Mouse (Mus musculus) frontal cortex, postnatal 25 days (tissue): ENCODE measurements around the gene Il10.
"Not testable (repeated sequence)": the region's sequence is repeated elsewhere in the genome, so short reads cannot be mapped to it uniquely, and the experiment has no call there.

Source experiments
- DNase-seq, 2 experiments: peaks; one replicate each; pipeline ENCODE4 v3.0.0; 2022; ENCODE audit warnings: low spot score in 2 of 2

Gene Il10

GRCm38 (mm10) chr1:131020425-131021310, 1.0 kb downstream of the Il10 start:
- no peak for DNase-seq

- no peak for DNase-seq
Measured at GRCm38 (mm10) chr1:131021438-131021837, 1.8 kb downstream of the Il10 start.

- DNase-seq: no peak
Measured at GRCm38 (mm10) chr1:131021900-131022590, 2.4 kb downstream of the Il10 start.

- no peak for DNase-seq
Measured at GRCm38 (mm10) chr1:131022591-131023249, 3.1 kb downstream of the Il10 start.

- DNase-seq: not testable (repeated sequence)
Measured at GRCm38 (mm10) chr1:131023250-131023858, 3.7 kb downstream of the Il10 start.

- DNase-seq: no peak
Measured at GRCm38 (mm10) chr1:131024900-131025842, 5.5 kb downstream of the Il10 start.

GRCm38 (mm10) chr1:131025843-131026190, 6.2 kb downstream of the Il10 start:
- no peak for DNase-seq

- DNase-seq: no peak
Measured at GRCm38 (mm10) chr1:131029215-131029614, 9.6 kb downstream of the Il10 start.

- no peak for DNase-seq
Measured at GRCm38 (mm10) chr1:131030261-131030660, 10.6 kb downstream of the Il10 start.

GRCm38 (mm10) chr1:131031267-131031666, 11.6 kb downstream of the Il10 start:
- no peak for DNase-seq

- no peak for DNase-seq
Measured at GRCm38 (mm10) chr1:131038001-131038400, 18.4 kb downstream of the Il10 start.

GRCm38 (mm10) chr1:131038415-131039017, 18.9 kb downstream of the Il10 start:
- no peak for DNase-seq

GRCm38 (mm10) chr1:131039479-131039878, 19.8 kb downstream of the Il10 start:
- no peak for DNase-seq

- DNase-seq: no peak
Measured at GRCm38 (mm10) chr1:131042263-131042662, 22.6 kb downstream of the Il10 start.

- DNase-seq: no peak
Measured at GRCm38 (mm10) chr1:131042721-131043120, 23.1 kb downstream of the Il10 start.

- no peak for DNase-seq
Measured at GRCm38 (mm10) chr1:131043636-131044035, 24.0 kb downstream of the Il10 start.

GRCm38 (mm10) chr1:131045723-131046355, 26.2 kb downstream of the Il10 start:
- DNase-seq: no peak

GRCm38 (mm10) chr1:131046607-131047006, 27.0 kb downstream of the Il10 start:
- DNase-seq: no peak

GRCm38 (mm10) chr1:131048121-131048863, 28.6 kb downstream of the Il10 start:
- no peak for DNase-seq
